Mouse (Mus musculus): ENCODE data around the gene Inpp4b.

- TF ChIP-seq GATA1 (IDR thresholded peaks at IDR 0.05; ENCODE audit: borderline replicate concordance, low read length) = no peak
- no peak for TF ChIP-seq CTCF (IDR thresholded peaks at IDR 0.05; ENCODE audit: low read depth, low read length)
- TF ChIP-seq TAL1 (conservative IDR thresholded peaks at IDR 0.05; ENCODE audit: low read depth, low read length) = no peak
- no peak for TF ChIP-seq POLR2AphosphoS5 (IDR thresholded peaks at IDR 0.05; ENCODE audit: insufficient replicate concordance, low read depth, low read length)
These were observed 442.4 kb downstream of the Inpp4b start for GRCm38 (mm10) chr8:81784775-81785174.

Data from G1E (cell line).